Mouse (Mus musculus) kidney, adult 2 months (tissue): ENCODE measurements around the gene Idh2. TPM values are rescaled to one million over a fixed set of nuclear protein-coding genes. Genes with fewer than 3 reads are reported as not detected.

ENCODE experiments used
- DNase-seq: peaks from one replicate; pipeline ENCODE4 v3.0.0; 2021
- H3K27ac ChIP-seq: fragments of 200-500 bp; 2 replicates; pipeline ENCODE4 v1.5.1; 2012; ENCODE audit warnings: low read depth, low read length, control low read depth, inconsistent platforms; ENCODE audit not compliant: insufficient read depth
- H3K27me3 ChIP-seq: fragments of 200-500 bp; replicated peaks from 2 replicates; pipeline ENCODE4 v1.6.1; 2012; ENCODE audit warnings: mild to moderate bottlenecking, moderate library complexity, low read length, inconsistent platforms; ENCODE audit not compliant: control insufficient read depth, insufficient read depth
- H3K36me3 ChIP-seq: fragments of 200-500 bp; 2 replicates; pipeline ENCODE4 v1.6.1; 2012; ENCODE audit warnings: mild to moderate bottlenecking, moderate library complexity, low read length, inconsistent platforms; ENCODE audit not compliant: control insufficient read depth, insufficient read depth
- H3K4me1 ChIP-seq: fragments of 200-500 bp; 2 replicates; pipeline ENCODE4 v1.6.1; 2011; ENCODE audit warnings: low read length; ENCODE audit not compliant: control insufficient read depth, insufficient read depth
- H3K4me3 ChIP-seq: fragments of 200-500 bp; 2 replicates; pipeline ENCODE4 v1.5.1; 2011; ENCODE audit warnings: mild to moderate bottlenecking, low read depth, low read length, control low read depth; ENCODE audit not compliant: insufficient read depth
- CTCF ChIP-seq: fragments of 200-500 bp; conservative IDR thresholded peaks from 2 replicates; pipeline ENCODE4 v1.5.1; 2011; ENCODE audit warnings: low read depth, mild to moderate bottlenecking, control low read depth, low read length, moderate library complexity, mixed read lengths; ENCODE audit not compliant: insufficient read depth, insufficient read length
- POLR2A ChIP-seq: fragments of 200-500 bp; IDR thresholded peaks from one replicate; pipeline ENCODE4 v1.6.1; 2011; ENCODE audit warnings: low read depth, low read length, control low read depth
- WGBS: fragments of 180-500 bp; shearing (Covaris S2); methylation state at CpG from one replicate; pipeline ENCODE4 v1.1.7; 2018; 5-methylcytosine and 5-hydroxymethylcytosine counted together
- polyA plus RNA-seq: library from polyadenylated mRNA; depleted of rRNA; stranded (reverse); fragments of >200 nt; gene quantifications from 2 replicates; pipeline ENCODE4 v1.2.3, GENCODE M21; 2012

The Idh2 gene
- polyA plus RNA-seq, 1 experiment, result 688 TPM

DNA sequence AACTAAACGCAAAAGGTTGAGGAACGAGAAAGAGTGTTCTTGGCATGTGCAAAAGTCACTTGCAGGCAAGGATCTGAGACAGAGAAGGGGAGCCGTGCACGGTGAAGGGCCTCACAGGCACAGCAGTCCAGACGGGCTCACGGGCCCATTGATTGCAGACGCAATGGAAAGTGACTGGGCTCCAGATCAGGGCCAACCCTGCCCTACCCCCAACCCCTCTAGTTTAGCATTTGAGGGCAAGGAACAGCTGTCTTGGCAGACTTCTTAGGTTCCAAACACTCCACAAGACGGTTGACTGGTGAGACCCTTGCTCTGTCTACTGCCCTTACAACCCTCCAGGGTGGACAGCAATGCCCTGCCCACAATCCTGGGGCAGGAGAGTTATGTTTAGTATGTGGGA, 41.7 kb downstream of the Idh2 start:
- Histone ChIP-seq H3K4me1 (peaks cover 53% of the 10 kb centered on the region), H3K27ac (peak overlapping the region; percentile 65; the same call in 1 of the 2 replicates)
- 66% methylated on average over 8 of the region's 8 CpGs for WGBS

DNA sequence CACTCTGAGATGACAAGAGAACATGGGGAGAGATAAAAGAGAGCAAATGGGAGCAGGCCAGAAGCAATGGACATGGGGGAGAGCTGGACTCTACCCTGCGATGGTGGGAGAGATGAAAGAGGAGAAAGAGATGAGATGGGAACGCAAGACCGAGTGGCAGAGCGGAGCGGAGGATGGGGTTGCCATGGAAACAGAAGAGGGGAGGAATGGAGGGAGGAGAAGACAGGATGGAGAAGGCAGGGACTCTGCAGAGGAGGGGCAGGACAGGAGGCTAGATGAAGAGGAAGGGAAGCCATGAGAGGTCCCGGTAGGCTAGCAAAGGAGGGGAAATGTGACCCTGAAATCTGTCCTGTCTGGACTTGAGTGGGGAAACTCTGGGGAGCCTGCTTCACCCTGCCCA, 42.9 kb downstream of the Idh2 start:
- TF ChIP-seq POLR2A (no peak), CTCF (no peak)
- H3K27me3 ChIP-seq, result no peaks in the 10 kb centered on the region
- H3K36me3 ChIP-seq, result no peaks in the 10 kb centered on the region
- peaks cover 43% of the 10 kb centered on the region for H3K4me1 ChIP-seq
- 72% methylated on average over 6 of the region's 6 CpGs for WGBS
- no peak overlapping the region for H3K27ac ChIP-seq
- no peak for DNase-seq
- H3K4me3 ChIP-seq, result no peak overlapping the region

More for the DNA sequence above, 41.7 kb downstream of the Idh2 start:
- DNase-seq, result peak; percentile 83
- H3K36me3 ChIP-seq, result no peaks in the 10 kb centered on the region
- TF ChIP-seq CTCF, result no peak
- TF ChIP-seq POLR2A, result no peak
- H3K27me3 ChIP-seq, result no peaks in the 10 kb centered on the region
- H3K4me3 ChIP-seq, result no peak overlapping the region

DNA sequence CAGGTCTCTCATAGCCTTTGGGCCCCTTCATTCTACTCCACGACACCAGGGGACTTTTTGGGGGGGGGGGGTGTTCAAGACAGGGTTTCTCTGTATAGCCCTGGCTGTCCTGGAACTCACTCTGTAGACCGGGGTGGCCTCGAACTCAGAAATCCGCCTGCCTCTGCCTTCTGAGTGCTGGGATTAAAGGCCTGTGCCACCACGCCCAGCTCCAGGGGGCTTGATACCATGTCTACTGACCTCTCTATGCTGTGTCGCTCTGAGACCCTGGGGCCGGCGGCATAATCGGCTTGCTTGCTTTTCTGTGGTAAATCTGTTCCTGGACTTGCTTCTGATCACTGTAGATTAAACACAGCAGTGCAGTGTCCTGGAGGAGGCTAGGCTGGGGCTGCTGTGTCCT, 44.0 kb downstream of the Idh2 start:
- Histone ChIP-seq H3K4me3 (no peak overlapping the region), H3K27ac (no peak overlapping the region), H3K36me3 (no peaks in the 10 kb centered on the region), H3K27me3 (no peaks in the 10 kb centered on the region), H3K4me1 (peaks cover 41% of the 10 kb centered on the region)
- DNase-seq, result no peak
- no peak for TF ChIP-seq CTCF
- no peak for TF ChIP-seq POLR2A
- WGBS, result 91% methylated on average over 9 of the region's 9 CpGs

DNA sequence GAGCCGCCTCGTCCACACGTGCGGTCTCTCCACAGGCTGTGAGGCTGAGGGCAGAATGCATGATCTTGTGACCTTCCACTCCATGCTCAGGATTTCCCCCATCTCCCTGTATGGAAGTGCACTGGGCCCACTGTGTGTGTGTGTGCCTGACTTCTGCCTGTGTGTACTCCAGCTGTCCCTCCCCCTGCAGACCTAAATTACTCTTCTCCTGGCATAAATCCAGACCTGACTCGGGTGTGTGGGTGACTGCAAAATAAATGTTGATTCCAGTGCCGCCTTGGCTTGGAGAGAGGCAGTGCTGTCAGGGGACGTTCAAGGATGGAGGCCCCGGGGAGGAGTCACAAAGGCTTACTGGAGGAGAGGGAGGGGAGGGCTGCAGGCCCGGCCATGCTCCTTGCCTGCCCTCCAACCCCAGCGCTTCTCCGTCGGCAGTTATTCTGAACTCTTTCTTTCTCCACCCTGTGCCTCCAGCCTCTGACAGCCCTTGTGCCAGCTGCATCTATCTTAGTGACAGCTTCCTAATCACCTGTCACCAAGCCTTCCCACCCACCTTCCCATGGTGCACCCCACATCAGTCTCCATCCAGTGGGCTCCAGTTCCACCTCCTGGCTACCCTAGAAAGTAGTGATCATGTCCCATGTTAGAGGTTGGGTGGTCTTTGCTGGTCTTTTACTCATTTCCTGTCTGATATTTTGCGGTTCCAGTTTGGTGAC, 45.4 kb downstream of the Idh2 start:
- DNase-seq, result peak; percentile 81
- Histone ChIP-seq H3K27me3 (no peaks in the 10 kb centered on the region), H3K4me3 (no peak overlapping the region), H3K36me3 (no peaks in the 10 kb centered on the region), H3K4me1 (peaks cover 36% of the 10 kb centered on the region), H3K27ac (peak overlapping the region; percentile 64)
- 11% methylated on average over 13 of the region's 13 CpGs for WGBS
- TF ChIP-seq CTCF (no peak), POLR2A (no peak)

DNA sequence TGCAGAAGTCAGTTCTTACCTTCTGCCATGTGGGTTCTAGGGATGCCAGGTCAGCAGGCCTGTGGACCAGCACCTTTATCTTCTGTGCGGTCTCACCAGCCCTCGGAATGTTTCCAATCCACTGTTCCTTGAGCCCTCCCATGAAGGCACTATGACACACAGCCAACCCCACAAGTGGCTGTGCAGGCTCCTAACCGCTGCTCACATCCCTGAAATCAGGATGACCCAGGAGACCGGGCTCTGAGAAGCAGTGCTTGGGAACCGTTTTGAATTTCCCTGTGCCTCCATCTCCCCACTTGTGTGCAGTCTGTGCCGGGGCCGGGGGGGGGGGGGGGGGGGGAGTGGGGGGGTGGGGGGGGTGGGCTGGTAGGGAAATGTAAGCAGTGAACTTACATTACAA, 46.9 kb downstream of the Idh2 start:
- no peak for DNase-seq
- TF ChIP-seq CTCF, result no peak
- TF ChIP-seq POLR2A, result no peak
- 64% methylated on average over 5 of the region's 7 CpGs for WGBS
- Histone ChIP-seq H3K36me3 (no peaks in the 10 kb centered on the region), H3K27me3 (no peaks in the 10 kb centered on the region), H3K27ac (no peak overlapping the region), H3K4me3 (no peak overlapping the region), H3K4me1 (peaks cover 21% of the 10 kb centered on the region)

DNA sequence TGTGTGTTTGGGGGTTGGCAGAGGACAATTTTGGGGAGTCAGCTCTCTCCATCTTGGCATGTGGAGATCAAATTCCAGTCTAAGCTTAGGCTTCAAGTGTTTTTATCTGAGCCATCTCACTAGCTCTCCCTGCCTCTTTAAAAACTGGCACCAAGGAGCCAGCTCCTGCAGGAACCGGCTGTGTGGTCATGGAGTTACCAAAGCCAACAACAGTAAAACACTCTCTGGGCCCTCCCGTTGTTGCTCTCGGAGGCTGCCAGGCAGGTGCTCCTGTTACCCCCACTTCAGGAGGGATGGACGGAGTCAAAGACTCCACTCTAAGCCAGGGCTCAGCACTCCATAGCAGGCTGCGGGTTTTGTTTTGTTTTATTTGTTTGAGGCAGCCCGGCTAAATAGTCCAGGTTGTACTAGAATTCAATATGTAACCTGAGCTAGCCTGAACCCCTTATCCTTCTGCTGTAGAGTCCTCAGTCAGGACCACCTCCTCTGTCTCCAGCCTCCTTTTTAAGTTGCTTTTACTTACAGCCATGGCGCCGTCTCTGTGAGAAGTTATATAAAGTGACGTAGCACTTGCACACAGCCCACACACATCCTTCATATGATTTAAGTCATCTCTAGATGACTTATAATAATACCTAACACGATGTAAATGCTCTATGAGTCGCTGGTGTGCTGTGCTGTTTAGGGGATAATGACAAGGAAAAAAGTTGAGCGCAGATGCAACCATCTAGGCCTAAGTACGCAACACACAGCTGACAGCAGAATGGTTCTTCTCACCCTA, 48.3 kb downstream of the Idh2 start:
- H3K27ac ChIP-seq, result peak overlapping the region; percentile 50
- no peaks in the 10 kb centered on the region for H3K36me3 ChIP-seq
- TF ChIP-seq CTCF (no peak), POLR2A (no peak)
- H3K4me3 ChIP-seq, result no peak overlapping the region
- H3K4me1 ChIP-seq, result peaks cover 19% of the 10 kb centered on the region; the same call in 1 of the 2 replicates
- no peaks in the 10 kb centered on the region for H3K27me3 ChIP-seq
- peak; percentile 56 for DNase-seq
- WGBS, result 64% methylated on average over 13 of the region's 13 CpGs

DNA sequence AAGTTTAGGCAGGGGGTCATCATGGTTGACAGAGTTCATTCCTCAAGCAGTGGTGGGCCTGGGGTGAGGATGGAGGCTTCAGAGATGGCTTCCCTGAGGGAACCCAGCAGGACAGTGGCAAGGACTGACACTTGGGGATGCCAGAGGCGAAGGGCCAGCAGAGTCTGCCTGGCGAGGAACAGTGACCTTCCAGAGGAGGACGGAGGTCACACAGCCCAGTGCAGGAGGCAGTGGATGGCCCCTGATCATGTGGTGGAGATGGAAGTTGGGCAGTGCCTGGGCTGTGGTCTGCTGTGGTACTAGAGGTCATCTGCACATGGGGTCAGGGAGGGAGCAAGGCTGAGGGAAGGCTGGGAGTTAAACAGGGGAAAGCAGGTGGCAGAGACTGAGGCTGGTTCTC, 49.9 kb downstream of the Idh2 start:
- DNase-seq, result no peak
- Histone ChIP-seq H3K36me3 (no peaks in the 10 kb centered on the region), H3K27ac (peak overlapping the region; percentile 5; the same call in 1 of the 2 replicates), H3K27me3 (no peaks in the 10 kb centered on the region), H3K4me1 (peaks cover 19% of the 10 kb centered on the region), H3K4me3 (no peak overlapping the region)
- TF ChIP-seq POLR2A (no peak), CTCF (no peak)
- WGBS, result 56% methylated on average over 3 of the region's 3 CpGs
